Mouse (Mus musculus): ENCODE measurements around the gene Numbl.

The Numbl gene

GRCm38 (mm10) chr7:27251946-27252345 is 6.3 kb upstream of the Numbl start:
- no peak for DNase-seq (ENCODE audit: low spot score)

GRCm38 (mm10) chr7:27255721-27256120 is 2.5 kb upstream of the Numbl start:
- DNase-seq (ENCODE audit: low spot score) = no peak

GRCm38 (mm10) chr7:27257046-27257851 is 984 bp upstream of the Numbl start:
- peak; percentile 40 for DNase-seq (ENCODE audit: low spot score)

- no peak for DNase-seq (ENCODE audit: low spot score)
These were observed 405 bp upstream of the Numbl start for GRCm38 (mm10) chr7:27257852-27258204.

- DNase-seq (ENCODE audit: low spot score) = peak; percentile 18
These were observed 1.1 kb downstream of the Numbl start for GRCm38 (mm10) chr7:27259271-27259721.

- DNase-seq (ENCODE audit: low spot score) = no peak
These were observed 1.5 kb downstream of the Numbl start for GRCm38 (mm10) chr7:27259771-27260170.

- DNase-seq (ENCODE audit: low spot score) = no peak
These were observed 2.6 kb downstream of the Numbl start for GRCm38 (mm10) chr7:27260856-27261255.

GRCm38 (mm10) chr7:27261888-27262287 is 3.7 kb downstream of the Numbl start:
- DNase-seq (ENCODE audit: low spot score) = no peak

GRCm38 (mm10) chr7:27264761-27265160 is 6.5 kb downstream of the Numbl start:
- DNase-seq (ENCODE audit: low spot score) = no peak

- no peak for DNase-seq (ENCODE audit: low spot score)
These were observed 8.4 kb downstream of the Numbl start for GRCm38 (mm10) chr7:27266515-27267128.

GRCm38 (mm10) chr7:27271423-27271822 is 13.2 kb downstream of the Numbl start:
- no peak for DNase-seq (ENCODE audit: low spot score)

GRCm38 (mm10) chr7:27273739-27274351 is 15.6 kb downstream of the Numbl start:
- peak; percentile 21 for DNase-seq (ENCODE audit: low spot score)

GRCm38 (mm10) chr7:27274916-27275315 is 16.7 kb downstream of the Numbl start:
- no peak for DNase-seq (ENCODE audit: low spot score)

GRCm38 (mm10) chr7:27276021-27276420 is 17.8 kb downstream of the Numbl start:
- DNase-seq (ENCODE audit: low spot score) = no peak

- DNase-seq (ENCODE audit: low spot score) = no peak
These were observed 19.0 kb downstream of the Numbl start for GRCm38 (mm10) chr7:27277191-27277590.

GRCm38 (mm10) chr7:27281717-27282116 is 23.5 kb downstream of the Numbl start:
- no peak for DNase-seq (ENCODE audit: low spot score)

- no peak for DNase-seq (ENCODE audit: low spot score)
These were observed 24.0 kb downstream of the Numbl start for GRCm38 (mm10) chr7:27282225-27282624.

- peak; percentile 49 for DNase-seq (ENCODE audit: low spot score)
These were observed 26.8 kb downstream of the Numbl start for GRCm38 (mm10) chr7:27284865-27285697.

GRCm38 (mm10) chr7:27285698-27286066 is 27.4 kb downstream of the Numbl start:
- DNase-seq (ENCODE audit: low spot score) = peak; percentile 44

GRCm38 (mm10) chr7:27288732-27289131 is 30.5 kb downstream of the Numbl start:
- no peak for DNase-seq (ENCODE audit: low spot score)

GRCm38 (mm10) chr7:27290555-27290954 is 32.3 kb downstream of the Numbl start:
- no peak for DNase-seq (ENCODE audit: low spot score)

GRCm38 (mm10) chr7:27291795-27292466 is 33.7 kb downstream of the Numbl start:
- peak; percentile 39 for DNase-seq (ENCODE audit: low spot score)
